Mouse (Mus musculus) megakaryocyte, embryonic 14.5 days (primary cell): ENCODE measurements around the gene Odf3. TPM values are rescaled to one million over a fixed set of nuclear protein-coding genes. Genes with fewer than 3 reads are reported as not detected.

ENCODE experiments used
- H3K27me3 ChIP-seq: replicated peaks from 2 replicates; pipeline ENCODE3; 2012; ENCODE audit warnings: inconsistent platforms
- H3K36me3 ChIP-seq: replicated peaks from 2 replicates; pipeline ENCODE3; 2012; ENCODE audit warnings: low read length, inconsistent platforms, mixed read lengths
- H3K4me1 ChIP-seq: 2 replicates; pipeline ENCODE4 v1.6.1; 2012; ENCODE audit warnings: inconsistent platforms
- H3K4me3 ChIP-seq: replicated peaks from 2 replicates; pipeline ENCODE3; 2012; ENCODE audit warnings: moderate library complexity, mild to moderate bottlenecking, inconsistent platforms
- H3K9me3 ChIP-seq: 2 replicates; pipeline ENCODE4 v1.6.1; 2012; ENCODE audit warnings: inconsistent platforms
- FLI1 ChIP-seq: IDR thresholded peaks from 2 replicates; pipeline ENCODE4 v1.6.1; 2012; ENCODE audit warnings: low read length, inconsistent platforms, mixed read lengths
- GATA1 ChIP-seq: IDR thresholded peaks from 3 replicates; pipeline ENCODE4 v1.6.1; 2012; ENCODE audit warnings: mixed read lengths, low read length, inconsistent platforms, borderline replicate concordance
- polyA plus RNA-seq: library from polyadenylated mRNA; stranded (reverse); fragments of >175 nt; gene quantifications from 2 replicates; pipeline ENCODE4 v1.2.3, GENCODE M21; 2012; ENCODE audit warnings: low replicate concordance; ENCODE audit not compliant: insufficient read depth

The Odf3 gene
- polyA plus RNA-seq, 1 experiment = 0.13 TPM

DNA sequence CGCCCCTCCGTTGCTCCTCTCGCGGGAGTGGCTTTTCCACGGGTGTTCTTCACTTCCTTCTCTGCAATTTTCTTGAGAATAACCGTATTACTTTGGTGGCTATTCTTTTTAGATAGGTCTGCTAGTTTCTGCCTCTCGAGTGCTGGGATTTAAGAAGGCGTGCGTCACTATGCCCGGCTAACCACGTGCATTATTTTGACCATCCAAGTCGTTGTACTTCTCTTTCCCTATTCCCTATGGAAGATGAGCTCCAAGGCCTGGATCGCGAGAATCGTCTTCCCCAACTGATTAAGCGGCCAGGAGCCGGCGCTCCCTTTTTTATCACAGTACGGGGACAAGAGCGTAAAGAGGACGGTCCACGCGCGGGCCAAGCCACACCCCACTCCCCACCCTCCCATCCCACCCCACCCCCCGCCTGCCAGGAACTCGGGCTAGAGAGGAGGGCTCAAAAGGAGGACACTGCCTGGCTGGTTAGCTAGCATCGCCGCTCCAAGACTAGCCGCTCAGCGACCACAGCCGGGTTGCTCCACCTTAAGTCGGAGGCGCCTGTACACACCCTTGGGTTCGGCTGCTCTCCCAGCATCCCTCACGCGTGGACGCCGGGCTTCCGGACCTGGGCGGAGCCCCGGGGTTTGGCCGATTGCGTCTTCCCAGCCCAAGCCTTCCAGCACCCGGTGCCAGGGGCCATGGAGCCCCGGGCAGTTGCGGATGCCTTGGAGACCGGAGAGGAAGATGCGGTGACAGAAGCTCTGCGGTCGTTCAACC lies 9.4 kb downstream of the Odf3 start, which contains the start of gene Ric8a:
Gene Ric8a (plus strand): TSS at position 173 of the 765 bp plus-strand sequence.
- peak; percentile 31; the same call in 1 of the 2 replicates for TF ChIP-seq FLI1
- TF ChIP-seq GATA1 = no peak
- H3K4me1 ChIP-seq = peaks cover 84% of the 10 kb centered on the region

GRCm38 (mm10) chr7:140857550-140858505 lies 10.2 kb downstream of the Odf3 start, which contains the start of gene Bet1l:
Gene Bet1l (minus strand): TSS chr7:140857577.
- TF ChIP-seq FLI1 = no peak
- no peak for TF ChIP-seq GATA1
- Histone ChIP-seq H3K9me3 (no peaks in the 10 kb centered on the region), H3K36me3 (peaks cover 76% of the 10 kb centered on the region), H3K4me3 (peak within 1 kb of the TSS; percentile 100), H3K27me3 (no peaks in the 10 kb centered on the region), H3K4me1 (peaks cover 80% of the 10 kb centered on the region)

More for the DNA sequence above, 9.4 kb downstream of the Odf3 start, which contains the start of gene Ric8a:
- H3K9me3 ChIP-seq = no peaks in the 10 kb centered on the region
- H3K4me3 ChIP-seq = peak within 1 kb of the TSS; percentile 100
- no peaks in the 10 kb centered on the region for H3K27me3 ChIP-seq
- H3K36me3 ChIP-seq = peaks cover 76% of the 10 kb centered on the region

GRCm38 (mm10) chr7:140858746-140859145 lies 11.1 kb downstream of the Odf3 start:
- H3K4me1 ChIP-seq = peaks cover 73% of the 10 kb centered on the region
- H3K27me3 ChIP-seq = no peaks in the 10 kb centered on the region
- peaks cover 76% of the 10 kb centered on the region for H3K36me3 ChIP-seq
- no peak for TF ChIP-seq FLI1
- TF ChIP-seq GATA1 = no peak
- no peaks in the 10 kb centered on the region for H3K9me3 ChIP-seq
- peak overlapping the region; percentile 100 for H3K4me3 ChIP-seq

DNA sequence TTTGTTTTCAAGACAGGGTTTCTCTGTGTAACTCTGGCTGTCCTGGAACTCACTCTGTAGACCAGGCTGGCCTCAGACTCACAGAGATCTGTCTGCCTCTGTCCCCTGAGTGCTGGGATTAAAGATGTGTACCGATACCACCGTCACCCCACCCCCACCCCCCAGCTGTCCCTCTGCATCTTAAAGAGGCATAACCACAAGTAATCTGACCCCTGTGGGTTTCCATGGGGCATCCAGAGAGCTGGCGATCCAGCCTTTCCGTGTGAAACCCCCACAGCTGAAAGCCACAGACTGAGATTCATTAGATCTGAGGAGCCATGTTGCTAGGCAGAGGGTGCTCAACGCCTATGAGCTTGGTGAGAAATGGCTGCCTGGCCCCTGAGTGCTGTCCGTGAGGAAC lies 12.4 kb downstream of the Odf3 start:
- no peak overlapping the region for H3K4me3 ChIP-seq
- peaks cover 67% of the 10 kb centered on the region for H3K4me1 ChIP-seq
- H3K36me3 ChIP-seq = peaks cover 76% of the 10 kb centered on the region
- H3K27me3 ChIP-seq = no peaks in the 10 kb centered on the region
- TF ChIP-seq GATA1 = no peak
- TF ChIP-seq FLI1 = no peak
- H3K9me3 ChIP-seq = no peaks in the 10 kb centered on the region

- Histone ChIP-seq H3K9me3 (no peaks in the 10 kb centered on the region), H3K36me3 (peaks cover 80% of the 10 kb centered on the region), H3K27me3 (no peaks in the 10 kb centered on the region), H3K4me3 (no peak overlapping the region), H3K4me1 (peaks cover 68% of the 10 kb centered on the region)
- no peak for TF ChIP-seq GATA1
- TF ChIP-seq FLI1 = no peak
Measured at GRCm38 (mm10) chr7:140860728-140861127, 13.1 kb downstream of the Odf3 start.

GRCm38 (mm10) chr7:140864761-140865160 lies 17.2 kb downstream of the Odf3 start:
- Histone ChIP-seq H3K9me3 (no peaks in the 10 kb centered on the region), H3K4me3 (peak overlapping the region; percentile 12), H3K36me3 (peaks cover 97% of the 10 kb centered on the region), H3K4me1 (peaks cover 72% of the 10 kb centered on the region), H3K27me3 (no peaks in the 10 kb centered on the region)
- TF ChIP-seq GATA1 = no peak
- no peak for TF ChIP-seq FLI1

- TF ChIP-seq GATA1 = peak; percentile 14; the same call in 1 of the 3 replicates
- TF ChIP-seq FLI1 = 0 out of 2 replicates have a peak, but pooled peaks have one; percentile 14
- peak overlapping the region; percentile 83 for H3K4me3 ChIP-seq
- H3K27me3 ChIP-seq = no peaks in the 10 kb centered on the region
- H3K36me3 ChIP-seq = peaks cover 94% of the 10 kb centered on the region
- H3K9me3 ChIP-seq = no peaks in the 10 kb centered on the region
- peaks cover 96% of the 10 kb centered on the region for H3K4me1 ChIP-seq
Measured at GRCm38 (mm10) chr7:140874224-140874623, 26.6 kb downstream of the Odf3 start.

- TF ChIP-seq GATA1 = no peak
- TF ChIP-seq FLI1 = no peak
- Histone ChIP-seq H3K27me3 (no peaks in the 10 kb centered on the region), H3K9me3 (no peaks in the 10 kb centered on the region), H3K4me3 (no peak overlapping the region), H3K4me1 (peaks cover 84% of the 10 kb centered on the region), H3K36me3 (peaks cover 62% of the 10 kb centered on the region)
Measured at GRCm38 (mm10) chr7:140877364-140877763, 29.8 kb downstream of the Odf3 start.

GRCm38 (mm10) chr7:140879355-140879754 lies 31.8 kb downstream of the Odf3 start:
- Histone ChIP-seq H3K4me1 (peaks cover 79% of the 10 kb centered on the region), H3K9me3 (no peaks in the 10 kb centered on the region), H3K36me3 (peaks cover 58% of the 10 kb centered on the region), H3K4me3 (peak overlapping the region; percentile 95), H3K27me3 (no peaks in the 10 kb centered on the region)
- TF ChIP-seq FLI1 (0 out of 2 replicates have a peak, but pooled peaks have one; percentile 28), GATA1 (no peak)

DNA sequence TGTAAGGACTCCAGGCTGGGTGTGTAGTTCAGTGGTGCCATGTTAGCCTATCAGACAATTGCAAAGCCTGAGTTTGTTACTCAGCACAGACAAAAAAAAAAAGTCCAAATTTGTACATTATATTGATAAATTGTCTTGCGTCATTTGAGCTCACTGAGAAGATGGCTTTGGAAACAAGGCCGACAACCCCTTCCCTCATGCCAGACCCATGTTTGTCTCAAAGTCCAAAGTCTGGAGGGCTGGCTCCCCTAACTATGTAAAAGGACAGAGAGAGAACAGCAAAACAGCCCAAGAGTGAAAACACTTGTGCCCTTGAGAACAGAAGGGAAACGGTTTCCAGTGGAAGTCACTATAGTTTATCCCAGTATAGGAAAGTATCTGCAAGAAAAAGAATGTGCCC lies 32.8 kb downstream of the Odf3 start:
- H3K27me3 ChIP-seq = no peaks in the 10 kb centered on the region
- peaks cover 57% of the 10 kb centered on the region for H3K36me3 ChIP-seq
- peaks cover 70% of the 10 kb centered on the region for H3K4me1 ChIP-seq
- no peaks in the 10 kb centered on the region for H3K9me3 ChIP-seq
- TF ChIP-seq FLI1 = no peak
- TF ChIP-seq GATA1 = no peak
- H3K4me3 ChIP-seq = peak overlapping the region; percentile 95
